Mouse (Mus musculus): ENCODE measurements around the gene Cc2d2b.

The Cc2d2b gene

DNA sequence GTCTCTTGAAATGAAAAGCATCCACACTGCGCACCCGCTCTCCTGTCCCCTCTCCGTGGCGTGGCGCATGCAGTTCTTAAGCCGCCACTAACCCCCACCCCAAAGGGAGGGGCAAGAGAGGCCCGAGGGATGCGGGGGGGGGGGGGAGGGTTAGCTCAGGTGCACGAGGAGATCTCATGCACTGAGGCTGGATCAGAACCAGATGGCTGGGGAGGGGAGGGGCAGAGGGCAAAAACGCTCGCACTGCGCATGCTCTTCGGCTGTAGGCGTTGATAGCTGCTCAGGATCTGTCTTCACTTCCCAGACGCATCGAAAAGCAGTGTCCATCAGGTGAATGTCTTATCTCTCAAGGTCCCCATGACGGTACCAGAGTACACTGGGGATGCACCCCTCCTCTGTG is at the start of gene Cc2d2b:
TSS of gene Cc2d2b (plus strand) at position 195 of the 400 bp plus-strand sequence.
- no peak for DNase-seq (ENCODE audit: low spot score)

- no peak for DNase-seq (ENCODE audit: low spot score)
Observed at GRCm38 (mm10) chr19:40699816-40700215, 48.7 kb upstream of the Cc2d2b start.

GRCm38 (mm10) chr19:40702406-40702805 is 46.1 kb upstream of the Cc2d2b start:
- DNase-seq (ENCODE audit: low spot score): no peak

DNA sequence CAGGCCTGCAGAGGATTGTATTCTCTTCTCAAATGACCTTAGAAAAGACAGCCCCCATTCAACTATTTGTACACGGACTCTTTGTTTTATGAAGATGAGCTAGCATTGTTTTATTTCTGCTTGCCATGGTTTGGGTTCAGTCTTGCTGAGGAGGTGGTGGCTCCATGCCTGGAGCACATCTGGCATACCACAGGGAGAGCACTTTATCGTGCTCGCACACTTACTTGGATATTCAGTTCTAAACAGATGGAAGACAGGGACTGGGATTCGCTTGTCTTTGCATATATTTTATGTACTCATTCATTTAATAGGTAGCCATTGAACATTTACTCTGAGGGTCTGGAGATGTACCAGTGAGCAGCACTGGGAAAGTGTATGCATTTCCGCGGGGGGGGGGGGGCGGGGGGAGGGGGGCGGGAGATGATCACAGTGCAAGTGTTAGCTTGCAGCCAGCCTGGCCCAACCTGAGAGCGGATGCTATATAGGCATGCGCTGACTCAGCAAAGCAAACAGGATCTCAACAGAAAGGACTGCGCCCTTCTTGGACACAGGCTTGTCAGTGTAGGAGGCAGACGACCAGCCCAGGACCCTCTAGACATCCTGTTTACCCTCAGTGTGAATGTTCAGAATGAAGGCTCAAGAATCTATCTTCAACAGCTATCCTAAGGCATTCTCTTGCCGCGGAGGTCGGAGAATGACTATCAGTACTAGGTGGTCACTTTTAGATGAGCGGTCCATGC is 35.5 kb upstream of the Cc2d2b start:
- no peak for DNase-seq (ENCODE audit: low spot score)

GRCm38 (mm10) chr19:40714700-40715099 is 33.9 kb upstream of the Cc2d2b start:
- DNase-seq (ENCODE audit: low spot score): no peak

GRCm38 (mm10) chr19:40716981-40717380 is 31.6 kb upstream of the Cc2d2b start:
- DNase-seq (ENCODE audit: low spot score): no peak

DNA sequence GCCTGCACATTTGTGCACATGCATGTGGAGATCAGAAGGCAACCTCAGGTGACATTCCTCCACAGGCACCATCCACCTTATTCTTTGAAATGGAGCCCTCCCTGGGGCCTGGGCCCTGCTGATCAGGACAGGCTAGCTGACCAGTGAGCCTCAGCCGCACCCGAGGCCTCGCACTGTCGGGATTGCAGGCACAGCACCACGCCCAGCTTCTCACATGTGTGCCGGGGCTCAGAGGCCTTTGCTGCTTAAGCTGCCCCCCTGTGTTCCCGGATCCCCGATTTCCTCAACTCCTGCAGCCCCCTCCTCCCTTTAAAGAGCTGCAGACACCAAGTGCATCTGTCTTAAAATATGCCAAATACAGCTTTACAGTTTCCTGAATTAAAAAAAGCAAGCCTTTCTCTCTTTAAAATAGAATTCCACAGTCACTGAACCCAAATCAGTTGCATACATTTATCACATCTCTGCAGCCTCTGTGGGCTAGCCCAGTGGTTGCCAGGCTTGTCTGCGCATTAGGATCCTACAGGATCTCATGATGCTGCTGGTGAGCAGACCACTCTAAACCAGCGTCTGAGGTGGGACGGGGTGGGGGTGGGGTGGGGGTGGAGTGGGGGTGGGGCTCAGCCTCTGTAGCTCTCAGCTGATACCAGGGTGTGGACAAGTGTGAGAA is 29.0 kb upstream of the Cc2d2b start:
- no peak for DNase-seq (ENCODE audit: low spot score)

GRCm38 (mm10) chr19:40720381-40720780 is 28.2 kb upstream of the Cc2d2b start:
- no peak for DNase-seq (ENCODE audit: low spot score)

DNA sequence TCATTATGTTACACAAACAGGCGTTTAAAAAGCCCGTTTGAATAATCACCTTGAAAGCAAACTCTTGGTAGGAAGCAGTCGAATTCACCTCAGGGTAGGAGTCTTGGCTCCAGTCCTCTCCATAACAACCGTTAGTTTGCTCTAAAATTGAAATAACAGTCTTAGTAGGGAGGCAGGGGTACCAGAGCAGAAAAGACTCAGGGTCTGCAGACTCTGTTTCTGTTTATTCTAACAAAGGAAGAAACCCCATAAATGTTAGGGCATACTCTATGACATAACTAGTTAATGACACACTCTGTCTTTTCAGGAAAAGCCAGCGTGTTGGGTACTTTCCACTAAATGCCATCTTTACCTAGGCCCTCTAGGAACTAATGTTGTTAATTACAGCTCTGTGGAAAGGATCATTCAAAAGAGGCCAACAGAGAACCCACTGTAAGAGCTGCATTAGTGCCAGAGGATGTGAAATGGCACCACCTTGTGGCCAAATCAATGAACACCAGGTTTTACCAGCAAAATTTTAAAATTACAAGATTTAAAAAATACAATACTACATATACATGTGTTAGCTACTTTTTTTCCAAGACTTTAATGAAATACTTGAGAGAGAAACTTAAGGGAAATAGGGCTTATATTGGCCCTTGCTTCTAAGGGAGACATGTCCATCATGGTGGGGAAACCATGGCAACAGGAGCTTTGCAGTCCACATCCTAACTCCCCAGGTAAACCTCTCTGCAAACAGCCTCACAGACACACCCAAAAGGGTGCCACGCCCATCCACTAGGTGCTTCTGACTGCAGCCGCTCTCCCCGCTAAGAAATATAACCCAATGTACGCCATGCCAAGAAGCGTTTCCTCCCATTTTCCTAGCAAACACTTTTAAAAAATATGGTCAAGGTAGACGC is 26.2 kb upstream of the Cc2d2b start:
- DNase-seq (ENCODE audit: low spot score): no peak

DNA sequence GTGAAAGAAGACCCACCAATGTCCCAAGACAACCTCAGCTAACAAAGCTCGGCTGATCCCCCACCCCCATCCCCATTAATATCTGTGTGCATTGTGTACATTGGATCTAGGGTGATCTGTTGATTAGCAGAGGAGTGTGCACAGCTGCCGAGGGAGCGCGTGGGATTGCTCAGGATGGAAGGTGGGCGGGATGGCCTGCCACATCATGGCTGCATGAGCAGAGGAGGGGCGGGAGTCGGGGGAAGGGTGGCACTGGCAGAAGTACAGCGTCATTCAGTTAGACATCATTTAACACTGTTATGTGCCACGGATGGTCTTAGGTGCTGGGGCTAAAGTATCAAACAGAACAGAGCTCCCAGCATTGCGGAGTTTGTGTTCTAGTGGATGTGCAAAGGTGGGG is 25.0 kb upstream of the Cc2d2b start:
- DNase-seq (ENCODE audit: low spot score): no peak

GRCm38 (mm10) chr19:40726148-40726547 is 22.4 kb upstream of the Cc2d2b start:
- no peak for DNase-seq (ENCODE audit: low spot score)

DNA sequence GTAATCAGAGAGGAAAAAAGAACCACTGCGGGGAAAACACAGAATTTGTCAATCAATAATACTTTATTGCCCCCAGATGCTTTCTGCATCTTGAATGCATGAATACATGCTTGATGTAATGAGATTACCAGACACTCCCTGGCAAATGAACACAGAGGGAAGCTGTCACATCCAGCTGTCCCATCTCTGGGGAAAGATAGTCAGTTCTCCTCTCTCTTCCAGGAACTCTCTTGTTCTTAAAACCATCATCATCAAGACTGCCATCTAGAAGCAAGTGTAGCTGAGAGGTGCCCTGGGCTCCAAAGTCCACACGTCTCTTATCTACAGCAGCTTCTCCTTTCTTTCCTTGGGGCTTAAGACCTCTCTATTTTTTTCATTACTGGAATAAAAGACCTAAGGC is 21.9 kb upstream of the Cc2d2b start:
- DNase-seq (ENCODE audit: low spot score): no peak

DNA sequence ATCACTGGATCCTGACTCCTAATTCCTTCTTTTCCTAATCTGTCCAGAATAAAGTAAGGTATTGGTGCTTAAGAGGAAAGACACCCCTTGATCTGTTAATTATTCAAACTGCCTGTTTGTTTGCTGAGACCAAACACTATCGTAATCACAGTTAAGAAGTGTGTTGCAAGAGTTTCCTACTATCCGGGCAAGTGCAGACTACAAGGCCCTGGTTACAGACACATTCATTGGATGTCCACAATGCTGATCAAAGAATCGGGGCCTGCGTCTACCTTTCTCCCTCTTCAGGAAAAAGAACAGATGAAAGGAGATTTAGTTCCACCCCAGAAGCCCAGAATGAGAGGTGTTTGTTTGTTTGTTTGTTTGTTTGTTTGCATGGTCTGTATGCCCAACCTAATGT is 20.3 kb upstream of the Cc2d2b start:
- DNase-seq (ENCODE audit: low spot score): no peak

GRCm38 (mm10) chr19:40728732-40729420 is 19.7 kb upstream of the Cc2d2b start:
- DNase-seq (ENCODE audit: low spot score): no peak

DNA sequence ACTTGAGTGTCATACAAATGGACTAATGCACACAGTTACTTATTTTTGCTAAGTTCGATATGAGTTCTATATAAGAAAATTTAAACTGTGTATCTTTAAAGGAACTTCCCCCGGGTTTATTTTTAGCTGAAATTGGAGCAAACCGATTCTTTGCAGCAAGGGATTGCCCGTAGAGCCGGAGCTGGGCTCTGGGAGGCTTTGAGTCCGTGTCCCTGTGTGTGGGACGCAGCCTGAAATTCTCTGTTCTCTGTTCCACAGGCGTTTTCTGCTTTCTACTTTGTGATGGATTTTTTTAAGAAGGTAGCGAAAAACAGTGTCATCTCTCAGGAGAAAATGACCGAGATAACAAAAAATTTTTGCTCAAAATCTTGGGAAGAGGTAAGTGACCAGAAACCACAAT is 15.1 kb upstream of the Cc2d2b start:
- no peak for DNase-seq (ENCODE audit: low spot score)

GRCm38 (mm10) chr19:40733849-40734248 is 14.7 kb upstream of the Cc2d2b start:
- DNase-seq (ENCODE audit: low spot score): no peak

GRCm38 (mm10) chr19:40736680-40737512 is 11.7 kb upstream of the Cc2d2b start:
- DNase-seq (ENCODE audit: low spot score): peak; percentile 73

DNA sequence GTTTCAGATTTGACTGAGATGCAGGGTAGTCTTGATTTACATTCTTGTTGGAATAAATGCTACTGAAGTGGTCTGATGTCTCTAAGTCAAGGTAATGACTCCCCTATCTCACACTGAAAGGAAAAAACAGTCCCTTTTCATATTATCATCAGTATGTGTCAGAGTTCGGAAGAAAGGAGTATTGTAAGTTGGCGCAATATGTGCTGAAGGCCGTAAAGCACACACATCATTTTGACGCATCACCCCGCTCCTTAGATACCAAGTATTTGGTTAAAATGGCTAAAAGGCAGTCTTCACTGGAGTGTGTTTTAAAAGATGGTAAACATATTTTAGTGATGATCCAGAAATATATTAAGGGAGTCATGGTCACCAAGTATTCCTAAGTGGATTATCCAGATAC is 10.9 kb upstream of the Cc2d2b start:
- DNase-seq (ENCODE audit: low spot score): no peak

GRCm38 (mm10) chr19:40738683-40739324 is 9.7 kb upstream of the Cc2d2b start:
- DNase-seq (ENCODE audit: low spot score): no peak

DNA sequence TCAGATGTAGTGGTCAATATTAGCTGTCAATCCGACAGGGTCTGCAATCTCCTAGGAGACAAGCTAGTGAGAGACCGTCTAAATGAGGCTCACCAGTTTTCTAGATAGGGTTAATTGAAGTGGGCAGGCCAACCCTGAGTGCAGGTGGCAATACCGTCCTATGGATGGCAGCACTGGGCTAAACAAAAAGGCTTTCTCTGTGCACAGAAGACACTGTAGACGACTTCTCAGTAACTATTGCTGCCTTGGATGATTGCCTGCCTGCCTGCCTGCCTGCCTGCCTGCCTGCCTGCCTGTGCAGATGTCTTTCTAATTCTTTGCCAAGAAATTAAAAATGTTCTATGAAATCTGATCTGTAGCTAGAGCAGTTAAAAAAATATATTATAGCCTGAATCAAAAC is 1.9 kb upstream of the Cc2d2b start:
- DNase-seq (ENCODE audit: low spot score): no peak

DNA sequence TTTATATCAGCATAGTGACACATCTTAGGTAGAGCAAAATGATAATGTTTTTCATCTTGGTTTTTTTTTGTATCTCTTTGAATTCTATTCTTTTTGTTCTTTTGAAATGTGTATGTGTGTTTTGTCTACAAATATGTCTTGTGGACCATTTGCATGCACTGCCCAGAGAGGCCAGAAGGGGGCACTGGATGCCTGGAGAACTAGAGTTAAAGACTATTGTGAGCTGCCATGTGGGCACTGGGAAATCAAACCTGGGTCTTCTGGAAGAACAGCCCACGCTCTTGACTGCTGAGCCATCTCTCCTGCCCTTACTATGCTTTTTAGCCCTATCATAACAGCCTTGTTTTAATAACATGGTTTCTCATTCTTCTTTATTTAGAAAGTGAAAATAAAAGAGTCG is 5.8 kb downstream of the Cc2d2b start:
- peak; percentile 40 for DNase-seq (ENCODE audit: low spot score)

Data from ovary, postnatal 36 days (tissue).